Mouse (Mus musculus): ENCODE measurements around the gene Wnt2. TPM values are rescaled to one million over a fixed set of nuclear protein-coding genes. Genes with fewer than 3 reads are reported as not detected.

The Wnt2 gene
- total and polyA plus RNA-seq, 2 experiments from 2014 or later: 0.49 TPM; not detected in 1

GRCm38 (mm10) chr6:17971393-17971792 is 59.0 kb downstream of the Wnt2 start:
- H3K4me1 ChIP-seq (ENCODE audit: insufficient read depth, low read length): no peaks in the 10 kb centered on the region

GRCm38 (mm10) chr6:17969815-17970214 is 60.6 kb downstream of the Wnt2 start:
- Histone ChIP-seq H3K36me3 (ENCODE audit: insufficient read depth, low read length) (no peaks in the 10 kb centered on the region), H3K27ac (ENCODE audit: low read depth, low read length) (no peak overlapping the region), H3K27me3 (ENCODE audit: insufficient read depth, low read length) (no peaks in the 10 kb centered on the region), H3K4me3 (ENCODE audit: low read depth, low read length) (no peak overlapping the region), H3K9me3 (ENCODE audit: low read length) (no peaks in the 10 kb centered on the region), H3K9ac (replicated peaks; ENCODE audit: low read length, poor library complexity, severe bottlenecking) (no peak overlapping the region), H3K4me1 (ENCODE audit: insufficient read depth, low read length) (no peaks in the 10 kb centered on the region), H3K4me2 (ENCODE audit: low read depth, low read length, poor library complexity, severe bottlenecking) (no peak overlapping the region)
- ATAC-seq (ENCODE audit: low FRiP score) (no peak), DNase-seq (ENCODE audit: low spot score) (no peak)
- no peak for TF ChIP-seq CTCF (IDR thresholded peaks at IDR 0.05)
- WGBS: 90% methylated on average over 1 of the region's 1 CpGs

More at GRCm38 (mm10) chr6:17971393-17971792, 59.0 kb downstream of the Wnt2 start:
- no peaks in the 10 kb centered on the region for H3K27me3 ChIP-seq (ENCODE audit: insufficient read depth, low read length)
- DNase-seq (ENCODE audit: low spot score) (no peak), ATAC-seq (ENCODE audit: low FRiP score) (no peak)
- no peak for TF ChIP-seq CTCF (IDR thresholded peaks at IDR 0.05)
- no peak overlapping the region for H3K9ac ChIP-seq (replicated peaks; ENCODE audit: low read length, poor library complexity, severe bottlenecking)
- no peak overlapping the region for H3K4me3 ChIP-seq (ENCODE audit: low read depth, low read length)
- H3K27ac ChIP-seq (ENCODE audit: low read depth, low read length): no peak overlapping the region
- H3K36me3 ChIP-seq (ENCODE audit: insufficient read depth, low read length): no peaks in the 10 kb centered on the region
- no peaks in the 10 kb centered on the region for H3K9me3 ChIP-seq (ENCODE audit: low read length)
- no peak overlapping the region for H3K4me2 ChIP-seq (ENCODE audit: low read depth, low read length, poor library complexity, severe bottlenecking)

- Histone ChIP-seq H3K4me3 (ENCODE audit: low read depth, low read length) (no peak overlapping the region), H3K4me2 (ENCODE audit: low read depth, low read length, poor library complexity, severe bottlenecking) (no peak overlapping the region), H3K9me3 (ENCODE audit: low read length) (no peaks in the 10 kb centered on the region), H3K27ac (ENCODE audit: low read depth, low read length) (no peak overlapping the region), H3K27me3 (ENCODE audit: insufficient read depth, low read length) (no peaks in the 10 kb centered on the region), H3K4me1 (ENCODE audit: insufficient read depth, low read length) (no peaks in the 10 kb centered on the region), H3K9ac (replicated peaks; ENCODE audit: low read length, poor library complexity, severe bottlenecking) (no peak overlapping the region), H3K36me3 (ENCODE audit: insufficient read depth, low read length) (no peaks in the 10 kb centered on the region)
- ATAC-seq (ENCODE audit: low FRiP score) (peak; percentile 86), DNase-seq (ENCODE audit: low spot score) (peak; percentile 75)
- 67% methylated on average over 1 of the region's 1 CpGs for WGBS
- no peak for TF ChIP-seq CTCF (IDR thresholded peaks at IDR 0.05)
These were observed 61.8 kb downstream of the Wnt2 start for GRCm38 (mm10) chr6:17968467-17969144.

DNA sequence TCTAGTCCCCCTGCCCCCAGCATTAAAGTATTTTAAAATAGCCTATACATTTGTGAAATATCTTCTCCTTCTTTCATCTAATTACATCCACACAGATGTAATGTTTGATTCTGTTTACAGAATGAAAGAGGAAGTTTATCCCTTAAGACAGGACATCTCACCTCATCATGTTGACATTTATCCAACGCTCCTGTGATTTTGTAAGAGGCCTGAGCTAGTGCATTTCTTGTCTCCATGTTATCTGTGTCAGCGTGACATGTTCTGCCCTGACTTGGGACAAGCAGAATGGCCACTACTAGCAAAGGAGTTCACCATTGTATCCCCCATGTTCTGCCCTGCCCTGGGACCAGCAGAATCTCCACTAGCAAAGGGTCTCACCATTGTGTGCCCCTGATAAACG is 66.9 kb downstream of the Wnt2 start:
- no peaks in the 10 kb centered on the region for H3K36me3 ChIP-seq (ENCODE audit: insufficient read depth, low read length)
- H3K9me3 ChIP-seq (ENCODE audit: low read length): no peaks in the 10 kb centered on the region
- no peak overlapping the region for H3K27ac ChIP-seq (ENCODE audit: low read depth, low read length)
- 81% methylated on average over 3 of the region's 3 CpGs for WGBS
- H3K4me3 ChIP-seq (ENCODE audit: low read depth, low read length): no peak overlapping the region
- no peak for TF ChIP-seq CTCF (IDR thresholded peaks at IDR 0.05)
- no peak overlapping the region for H3K4me2 ChIP-seq (ENCODE audit: low read depth, low read length, poor library complexity, severe bottlenecking)
- no peak for DNase-seq (ENCODE audit: low spot score)
- no peaks in the 10 kb centered on the region for H3K27me3 ChIP-seq (ENCODE audit: insufficient read depth, low read length)
- no peak for ATAC-seq (ENCODE audit: low FRiP score)
- no peaks in the 10 kb centered on the region for H3K4me1 ChIP-seq (ENCODE audit: insufficient read depth, low read length)
- H3K9ac ChIP-seq (replicated peaks; ENCODE audit: low read length, poor library complexity, severe bottlenecking): no peak overlapping the region

DNA sequence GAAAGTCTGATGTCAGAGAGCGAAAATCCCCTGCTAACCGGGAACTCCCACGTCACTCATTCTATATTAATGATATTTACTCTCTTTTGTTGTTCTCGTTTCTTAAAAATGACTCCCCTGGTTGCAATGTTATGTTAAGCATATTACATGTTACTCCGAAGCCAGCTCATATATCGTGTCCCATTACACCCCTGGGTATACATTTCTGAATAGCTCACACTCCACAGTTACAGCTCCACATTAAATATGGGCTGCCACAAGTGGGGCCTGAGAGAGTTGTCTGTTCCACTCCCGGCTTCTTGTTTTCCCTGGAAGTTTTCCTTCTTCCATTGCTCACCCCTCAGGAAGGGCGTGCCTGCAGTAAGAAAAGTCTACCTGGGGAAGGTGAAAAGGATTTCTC is 78.6 kb downstream of the Wnt2 start:
- ATAC-seq (ENCODE audit: low FRiP score) (no peak), DNase-seq (ENCODE audit: low spot score) (no peak)
- Histone ChIP-seq H3K4me1 (ENCODE audit: insufficient read depth, low read length) (no peaks in the 10 kb centered on the region), H3K4me3 (ENCODE audit: low read depth, low read length) (no peak overlapping the region), H3K27ac (ENCODE audit: low read depth, low read length) (no peak overlapping the region), H3K4me2 (ENCODE audit: low read depth, low read length, poor library complexity, severe bottlenecking) (no peak overlapping the region), H3K27me3 (ENCODE audit: insufficient read depth, low read length) (no peaks in the 10 kb centered on the region), H3K36me3 (ENCODE audit: insufficient read depth, low read length) (no peaks in the 10 kb centered on the region), H3K9ac (replicated peaks; ENCODE audit: low read length, poor library complexity, severe bottlenecking) (no peak overlapping the region), H3K9me3 (ENCODE audit: low read length) (no peaks in the 10 kb centered on the region)
- WGBS: 88% methylated on average over 8 of the region's 8 CpGs
- no peak for TF ChIP-seq CTCF (IDR thresholded peaks at IDR 0.05)

- WGBS: 87% methylated on average over 5 of the region's 5 CpGs
These were observed 81.3 kb downstream of the Wnt2 start for GRCm38 (mm10) chr6:17949103-17949502.

More at GRCm38 (mm10) chr6:17949103-17949502, 81.3 kb downstream of the Wnt2 start:
- DNase-seq (ENCODE audit: low spot score) (no peak), ATAC-seq (ENCODE audit: low FRiP score) (no peak)
- Histone ChIP-seq H3K4me3 (ENCODE audit: low read depth, low read length) (no peak overlapping the region), H3K27me3 (ENCODE audit: insufficient read depth, low read length) (no peaks in the 10 kb centered on the region), H3K9me3 (ENCODE audit: low read length) (no peaks in the 10 kb centered on the region), H3K27ac (ENCODE audit: low read depth, low read length) (no peak overlapping the region), H3K4me1 (ENCODE audit: insufficient read depth, low read length) (no peaks in the 10 kb centered on the region), H3K36me3 (ENCODE audit: insufficient read depth, low read length) (no peaks in the 10 kb centered on the region), H3K9ac (replicated peaks; ENCODE audit: low read length, poor library complexity, severe bottlenecking) (no peak overlapping the region), H3K4me2 (ENCODE audit: low read depth, low read length, poor library complexity, severe bottlenecking) (no peak overlapping the region)
- no peak for TF ChIP-seq CTCF (IDR thresholded peaks at IDR 0.05)
